Mouse (Mus musculus) granulocyte monocyte progenitor cell, adult 5-6 weeks (primary cell): Measurements from ENCODE around the gene Adora2a. TPM values are rescaled to one million over a fixed set of nuclear protein-coding genes. Genes with fewer than 3 reads are reported as not detected.
"Not testable (repeated sequence)": the region's sequence is repeated elsewhere in the genome, so short reads cannot be mapped to it uniquely, and the experiment has no call there.

Experiments
- ATAC-seq: replicated peaks from 2 replicates; pipeline ENCODE4 v1.8.0; 2016; ENCODE audit warnings: mild to moderate bottlenecking, moderate TSS enrichment, inconsistent platforms; ENCODE audit not compliant: poor library complexity, severe bottlenecking
- total RNA-seq, 2 experiments: library from RNA; stranded (forward) in 1 of 2; stranded (reverse) in 1 of 2; fragments of 200-712, 200-1000 nt in 1 of 2; fragments of >200 nt in 1 of 2; fragmentation: Nextera tagmentation in 1 of 2; gene quantifications; 2 replicates each; pipeline ENCODE4 v1.2.3; 2014 to 2017

Adora2a gene
- total RNA-seq (2014; fragmentation: Nextera tagmentation) (0.79 and 0.80 TPM in 2 replicates), total RNA-seq (2017) (1.1 and 2.4 TPM in 2 replicates)

- ATAC-seq, result no peak
Measured at GRCm38 (mm10) chr10:75316872-75316907, at the start of gene Adora2a. Gene Adora2a (plus strand): TSS chr10:75316877.

- ATAC-seq, result peak; percentile 81
Measured at GRCm38 (mm10) chr10:75273020-75273419, 43.7 kb upstream of the Adora2a start.

- ATAC-seq, result peak; percentile 59
Measured at GRCm38 (mm10) chr10:75276427-75277013, 40.2 kb upstream of the Adora2a start.

- no peak for ATAC-seq
Measured at GRCm38 (mm10) chr10:75277501-75277900, 39.2 kb upstream of the Adora2a start.

- ATAC-seq, result peak; percentile 100
Measured at GRCm38 (mm10) chr10:75282648-75283047, 34.0 kb upstream of the Adora2a start.

GRCm38 (mm10) chr10:75283821-75284220, 32.9 kb upstream of the Adora2a start:
- no peak for ATAC-seq

- ATAC-seq, result peak; percentile 44
Measured at GRCm38 (mm10) chr10:75288579-75288978, 28.1 kb upstream of the Adora2a start.

GRCm38 (mm10) chr10:75289392-75289791, 27.3 kb upstream of the Adora2a start:
- ATAC-seq, result peak; percentile 58

- ATAC-seq, result no peak
Measured at GRCm38 (mm10) chr10:75290650-75291049, 26.0 kb upstream of the Adora2a start.

- no peak for ATAC-seq
Measured at GRCm38 (mm10) chr10:75291338-75291737, 25.3 kb upstream of the Adora2a start.

GRCm38 (mm10) chr10:75292206-75292605, 24.5 kb upstream of the Adora2a start:
- not testable (repeated sequence) for ATAC-seq

GRCm38 (mm10) chr10:75293288-75293687, 23.4 kb upstream of the Adora2a start:
- no peak for ATAC-seq

- ATAC-seq, result no peak
Measured at GRCm38 (mm10) chr10:75294362-75294761, 22.3 kb upstream of the Adora2a start.

GRCm38 (mm10) chr10:75294926-75295325, 21.8 kb upstream of the Adora2a start:
- ATAC-seq, result no peak

GRCm38 (mm10) chr10:75298608-75299007, 18.1 kb upstream of the Adora2a start:
- ATAC-seq, result no peak

- peak; percentile 70 for ATAC-seq
Measured at GRCm38 (mm10) chr10:75299785-75300418, 16.8 kb upstream of the Adora2a start.

GRCm38 (mm10) chr10:75301195-75301806, 15.4 kb upstream of the Adora2a start:
- ATAC-seq, result peak; percentile 25; the same call in 1 of the 2 replicates

GRCm38 (mm10) chr10:75301937-75302336, 14.7 kb upstream of the Adora2a start:
- peak; percentile 62 for ATAC-seq

GRCm38 (mm10) chr10:75302536-75302935, 14.1 kb upstream of the Adora2a start:
- no peak for ATAC-seq

- ATAC-seq, result no peak
Measured at GRCm38 (mm10) chr10:75303324-75304048, 13.2 kb upstream of the Adora2a start.

GRCm38 (mm10) chr10:75304049-75304405, 12.7 kb upstream of the Adora2a start:
- no peak for ATAC-seq

- no peak for ATAC-seq
Measured at GRCm38 (mm10) chr10:75304413-75304812, 12.3 kb upstream of the Adora2a start.
